Mouse (Mus musculus): ENCODE results near the gene Tmem94. TPM values are rescaled to one million over a fixed set of nuclear protein-coding genes. Genes with fewer than 3 reads are reported as not detected.

The Tmem94 gene
- polyA plus RNA-seq, 1 experiment from 2014 or later = 28.7 TPM

- H3K27ac ChIP-seq (replicated peaks in 1 of 2; ENCODE audit: control insufficient read depth in 1 of 2, insufficient read depth in 1 of 2, low read depth in 2 of 2, low read length in 2 of 2) = peak overlapping the region; percentile 97 to 99
- WGBS = 87% methylated on average over 6 of the region's 6 CpGs
- H3K4me2 ChIP-seq (ENCODE audit: low read length) = no peak overlapping the region
- H3K4me1 ChIP-seq (ENCODE audit: control insufficient read depth in 2 of 2, insufficient read depth in 2 of 2, low read length in 2 of 2) = peaks cover 56 to 69% of the 10 kb centered on the region in 2 experiments
- H3K9ac ChIP-seq (ENCODE audit: low read length) = no peak overlapping the region
- no peaks in the 10 kb centered on the region for H3K27me3 ChIP-seq (ENCODE audit: control insufficient read depth, insufficient read depth, low read length)
- H3K9me3 ChIP-seq (ENCODE audit: control insufficient read depth, low read length) = peaks cover 5% of the 10 kb centered on the region; the same call in 1 of the 2 replicates
- H3K36me3 ChIP-seq (ENCODE audit: control insufficient read depth, insufficient read depth, low read length) = peaks cover 16% of the 10 kb centered on the region
- ATAC-seq (ENCODE audit: insufficient number of reproducible peaks, insufficient read depth, low FRiP score, low read depth) = no peak
- no peak overlapping the region for H3K4me3 ChIP-seq (ENCODE audit: control insufficient read depth in 1 of 2, insufficient read depth in 1 of 2, low read depth in 1 of 2, low read length in 2 of 2)
Measured at GRCm38 (mm10) chr11:115841044-115841443, 75.8 kb downstream of the Tmem94 start.

DNA sequence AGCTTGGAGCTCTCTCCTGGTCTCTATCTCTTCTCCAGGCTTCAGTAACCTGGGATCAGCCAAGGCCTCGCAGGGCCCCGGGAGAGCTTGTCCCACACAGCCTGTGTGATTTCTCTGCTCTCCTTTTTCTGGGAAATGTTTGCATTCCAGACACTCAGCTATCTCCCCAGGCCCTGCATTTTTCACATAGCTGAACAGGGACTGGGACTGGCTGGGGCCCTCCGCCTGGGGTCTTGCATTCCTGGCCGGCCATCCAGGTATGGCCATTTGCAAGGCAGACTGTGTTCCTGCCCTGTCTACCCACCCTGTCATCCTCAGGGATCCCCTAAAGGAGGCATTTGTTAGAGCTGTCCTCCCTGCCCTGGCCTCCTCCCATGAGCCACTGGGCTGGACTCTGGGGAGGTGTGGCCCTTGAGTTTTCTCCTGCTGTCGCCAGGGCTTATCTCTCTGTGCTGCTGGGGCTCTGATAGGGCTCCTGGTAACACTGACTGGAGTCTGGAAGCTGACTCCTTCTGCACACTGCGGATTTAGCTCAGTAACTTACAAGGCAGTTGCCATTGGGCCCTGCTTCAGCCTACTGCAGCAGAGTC is 76.8 kb downstream of the Tmem94 start:
- H3K27me3 ChIP-seq (ENCODE audit: control insufficient read depth, insufficient read depth, low read length) = no peaks in the 10 kb centered on the region

GRCm38 (mm10) chr11:115843141-115843890 is 78.1 kb downstream of the Tmem94 start:
- ATAC-seq (ENCODE audit: insufficient number of reproducible peaks, insufficient read depth, low FRiP score, low read depth) = no peak
- Histone ChIP-seq H3K4me3 (ENCODE audit: control insufficient read depth in 1 of 2, insufficient read depth in 1 of 2, low read depth in 1 of 2, low read length in 2 of 2) (no peak overlapping the region), H3K9me3 (ENCODE audit: control insufficient read depth, low read length) (peaks cover 5% of the 10 kb centered on the region; the same call in 1 of the 2 replicates), H3K9ac (ENCODE audit: low read length) (peak overlapping the region; percentile 54; the same call in 1 of the 2 replicates), H3K4me2 (ENCODE audit: low read length) (peak overlapping the region; percentile 45; the same call in 1 of the 2 replicates), H3K4me1 (ENCODE audit: control insufficient read depth in 2 of 2, insufficient read depth in 2 of 2, low read length in 2 of 2) (peaks cover 46 to 51% of the 10 kb centered on the region in 2 experiments), H3K36me3 (ENCODE audit: control insufficient read depth, insufficient read depth, low read length) (peaks cover 39% of the 10 kb centered on the region), H3K27ac (replicated peaks in 1 of 2; ENCODE audit: control insufficient read depth in 1 of 2, insufficient read depth in 1 of 2, low read depth in 2 of 2, low read length in 2 of 2) (peak overlapping the region; percentile 97 to 99), H3K27me3 (ENCODE audit: control insufficient read depth, insufficient read depth, low read length) (no peaks in the 10 kb centered on the region)
- 78% methylated on average over 12 of the region's 14 CpGs for WGBS

More for the DNA sequence above, 76.8 kb downstream of the Tmem94 start:
- WGBS = 0% methylated on average over 6 of the region's 6 CpGs
- Histone ChIP-seq H3K27ac (replicated peaks in 1 of 2; ENCODE audit: control insufficient read depth in 1 of 2, insufficient read depth in 1 of 2, low read depth in 2 of 2, low read length in 2 of 2) (peak overlapping the region; percentile 97 to 99), H3K4me2 (ENCODE audit: low read length) (peak overlapping the region; percentile 45), H3K4me3 (ENCODE audit: control insufficient read depth in 1 of 2, insufficient read depth in 1 of 2, low read depth in 1 of 2, low read length in 2 of 2) (no peak overlapping the region), H3K4me1 (ENCODE audit: control insufficient read depth in 2 of 2, insufficient read depth in 2 of 2, low read length in 2 of 2) (peaks cover 50 to 63% of the 10 kb centered on the region in 2 experiments), H3K9me3 (ENCODE audit: control insufficient read depth, low read length) (peaks cover 5% of the 10 kb centered on the region; the same call in 1 of the 2 replicates), H3K9ac (ENCODE audit: low read length) (peak overlapping the region; percentile 54), H3K36me3 (ENCODE audit: control insufficient read depth, insufficient read depth, low read length) (peaks cover 26% of the 10 kb centered on the region)
- ATAC-seq (ENCODE audit: insufficient number of reproducible peaks, insufficient read depth, low FRiP score, low read depth) = peak; percentile 75

DNA sequence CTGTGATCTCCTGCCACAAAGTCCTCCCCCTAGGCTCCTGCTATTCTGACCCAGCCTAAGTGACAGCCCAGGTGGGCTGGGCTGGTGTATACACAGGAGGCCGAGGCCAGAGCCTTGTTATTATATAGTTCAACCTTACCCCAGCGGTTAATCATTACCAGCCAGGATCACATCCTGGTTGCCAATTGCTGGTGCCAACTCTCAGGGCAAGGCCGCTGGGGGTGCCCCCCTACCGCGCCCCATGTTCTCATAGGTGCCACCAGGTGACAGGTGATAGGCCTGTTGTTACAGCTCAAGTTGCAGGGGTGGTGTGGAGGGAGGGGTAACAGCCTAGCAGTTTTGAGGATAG is 78.6 kb downstream of the Tmem94 start:
- no peak for ATAC-seq (ENCODE audit: insufficient number of reproducible peaks, insufficient read depth, low FRiP score, low read depth)
- H3K9ac ChIP-seq (ENCODE audit: low read length) = no peak overlapping the region
- peaks cover 5% of the 10 kb centered on the region; the same call in 1 of the 2 replicates for H3K9me3 ChIP-seq (ENCODE audit: control insufficient read depth, low read length)
- no peak overlapping the region for H3K4me3 ChIP-seq (ENCODE audit: control insufficient read depth in 1 of 2, insufficient read depth in 1 of 2, low read depth in 1 of 2, low read length in 2 of 2)
- H3K27ac ChIP-seq (replicated peaks in 1 of 2; ENCODE audit: control insufficient read depth in 1 of 2, insufficient read depth in 1 of 2, low read depth in 2 of 2, low read length in 2 of 2) = peak overlapping the region in 1 of 2 experiments; percentile 97; a peak in 2 of 4 replicates
- peaks cover 41 to 45% of the 10 kb centered on the region in 2 experiments for H3K4me1 ChIP-seq (ENCODE audit: control insufficient read depth in 2 of 2, insufficient read depth in 2 of 2, low read length in 2 of 2)
- H3K27me3 ChIP-seq (ENCODE audit: control insufficient read depth, insufficient read depth, low read length) = no peaks in the 10 kb centered on the region
- H3K36me3 ChIP-seq (ENCODE audit: control insufficient read depth, insufficient read depth, low read length) = peaks cover 40% of the 10 kb centered on the region
- WGBS = 87% methylated on average over 5 of the region's 5 CpGs
- H3K4me2 ChIP-seq (ENCODE audit: low read length) = no peak overlapping the region

GRCm38 (mm10) chr11:115844240-115844639 is 79.0 kb downstream of the Tmem94 start:
- Histone ChIP-seq H3K4me2 (ENCODE audit: low read length) (no peak overlapping the region), H3K4me1 (ENCODE audit: control insufficient read depth in 2 of 2, insufficient read depth in 2 of 2, low read length in 2 of 2) (peaks cover 38 to 41% of the 10 kb centered on the region in 2 experiments), H3K27me3 (ENCODE audit: control insufficient read depth, insufficient read depth, low read length) (no peaks in the 10 kb centered on the region), H3K9ac (ENCODE audit: low read length) (no peak overlapping the region), H3K9me3 (ENCODE audit: control insufficient read depth, low read length) (peaks cover 5% of the 10 kb centered on the region; the same call in 1 of the 2 replicates), H3K4me3 (ENCODE audit: control insufficient read depth in 1 of 2, insufficient read depth in 1 of 2, low read depth in 1 of 2, low read length in 2 of 2) (no peak overlapping the region), H3K27ac (replicated peaks in 1 of 2; ENCODE audit: control insufficient read depth in 1 of 2, insufficient read depth in 1 of 2, low read depth in 2 of 2, low read length in 2 of 2) (0 out of 4 replicates have a peak overlapping the region, but pooled peaks of 1 of the 2 experiments have one; percentile 24), H3K36me3 (ENCODE audit: control insufficient read depth, insufficient read depth, low read length) (peaks cover 44% of the 10 kb centered on the region)
- no peak for ATAC-seq (ENCODE audit: insufficient number of reproducible peaks, insufficient read depth, low FRiP score, low read depth)
- 81% methylated on average over 8 of the region's 8 CpGs for WGBS

GRCm38 (mm10) chr11:115845819-115846218 is 80.6 kb downstream of the Tmem94 start:
- peaks cover 59% of the 10 kb centered on the region for H3K36me3 ChIP-seq (ENCODE audit: control insufficient read depth, insufficient read depth, low read length)
- H3K4me3 ChIP-seq (ENCODE audit: control insufficient read depth in 1 of 2, insufficient read depth in 1 of 2, low read depth in 1 of 2, low read length in 2 of 2) = no peak overlapping the region
- H3K27ac ChIP-seq (replicated peaks in 1 of 2; ENCODE audit: control insufficient read depth in 1 of 2, insufficient read depth in 1 of 2, low read depth in 2 of 2, low read length in 2 of 2) = no peak overlapping the region
- peaks cover 5% of the 10 kb centered on the region; the same call in 1 of the 2 replicates for H3K9me3 ChIP-seq (ENCODE audit: control insufficient read depth, low read length)
- WGBS = 97% methylated on average over 2 of the region's 2 CpGs
- ATAC-seq (ENCODE audit: insufficient number of reproducible peaks, insufficient read depth, low FRiP score, low read depth) = no peak
- H3K4me2 ChIP-seq (ENCODE audit: low read length) = no peak overlapping the region
- H3K9ac ChIP-seq (ENCODE audit: low read length) = no peak overlapping the region
- no peaks in the 10 kb centered on the region for H3K27me3 ChIP-seq (ENCODE audit: control insufficient read depth, insufficient read depth, low read length)
- H3K4me1 ChIP-seq (ENCODE audit: control insufficient read depth in 2 of 2, insufficient read depth in 2 of 2, low read length in 2 of 2) = peaks cover 28 to 30% of the 10 kb centered on the region in 2 experiments
